Mouse (Mus musculus) cerebellum, adult 18-20 months (tissue): ENCODE results near the gene Zfp809.

ENCODE experiments used
- DNase-seq, 2 experiments: peaks; one replicate each; pipeline ENCODE4 v3.0.0; 2021

The Zfp809 gene

DNA sequence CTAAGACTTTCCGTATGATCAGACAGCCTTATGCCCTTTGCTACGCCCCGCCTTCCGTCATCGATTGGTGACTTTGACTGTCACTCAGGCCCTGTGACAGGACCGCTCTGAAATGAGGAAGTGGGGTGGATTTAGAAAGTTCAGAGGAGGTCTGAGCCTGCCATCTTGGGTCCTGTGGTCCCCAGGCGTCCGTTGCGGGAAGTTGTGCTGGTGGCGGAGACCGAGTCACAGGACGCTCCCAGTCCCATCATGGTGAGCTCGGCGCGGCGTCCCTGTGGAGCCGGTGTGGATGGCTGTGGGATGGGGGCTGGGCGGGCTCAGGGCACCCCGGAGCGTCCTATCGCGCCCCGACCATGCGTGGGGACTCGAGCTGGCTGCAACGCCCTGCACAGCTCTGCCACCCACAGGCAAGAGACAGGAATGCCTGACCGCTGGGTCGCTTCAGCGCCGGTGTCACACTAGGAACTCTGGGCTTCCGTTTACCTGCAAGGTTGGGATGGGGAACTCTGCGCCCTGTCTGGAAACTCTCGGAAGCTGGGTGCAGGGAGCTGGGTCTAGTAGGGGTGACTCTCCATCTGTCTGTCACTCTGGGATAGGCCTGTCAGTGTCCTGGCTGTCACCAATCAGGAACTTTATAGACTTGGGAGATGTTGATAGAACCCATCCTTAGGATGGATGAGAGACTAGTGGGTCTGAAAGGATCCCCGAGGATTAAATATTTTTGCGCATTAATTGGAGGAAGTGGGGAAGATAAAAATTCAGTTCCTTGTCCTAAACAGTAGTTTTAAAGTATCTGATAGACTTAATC is at the start of gene Zfp809:
Zfp809 (plus strand) TSS at position 134 of the 808 bp plus-strand sequence.
- DNase-seq, result peak; percentile 99

DNA sequence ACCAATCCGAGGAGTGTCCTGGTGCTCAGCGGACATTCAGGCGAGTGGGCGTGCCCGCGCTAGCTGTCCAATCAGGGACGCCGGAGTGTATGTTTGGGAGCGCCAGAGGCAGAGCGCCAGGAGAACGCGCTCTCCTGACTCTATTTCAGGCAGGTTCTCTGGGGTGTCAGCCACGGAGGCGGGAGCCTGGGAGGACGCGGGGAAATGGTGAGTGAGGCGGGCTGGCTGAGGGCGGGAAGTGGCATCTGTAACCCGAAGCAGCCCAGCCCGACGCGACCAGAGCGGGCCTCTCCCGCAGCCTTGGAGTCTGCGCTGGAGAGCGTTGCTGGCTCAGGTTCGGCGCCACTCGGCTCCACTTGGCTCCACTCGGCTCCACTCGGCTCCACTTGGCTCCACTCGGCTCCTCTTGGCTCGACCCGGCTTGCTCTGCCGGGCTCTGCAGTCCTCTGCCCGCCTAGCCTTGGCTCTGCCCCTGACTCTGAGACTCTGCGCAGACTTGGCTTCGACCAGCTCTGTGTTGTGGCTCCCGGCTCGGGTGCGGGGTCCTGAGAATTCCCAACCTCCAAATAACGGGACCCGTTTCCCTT is 37.4 kb upstream of the Zfp809 start, which contains the start of gene Zfp872:
Zfp872 (plus strand) TSS at position 66 of the 587 bp plus-strand sequence.
- peak; percentile 75 to 82 for DNase-seq

DNA sequence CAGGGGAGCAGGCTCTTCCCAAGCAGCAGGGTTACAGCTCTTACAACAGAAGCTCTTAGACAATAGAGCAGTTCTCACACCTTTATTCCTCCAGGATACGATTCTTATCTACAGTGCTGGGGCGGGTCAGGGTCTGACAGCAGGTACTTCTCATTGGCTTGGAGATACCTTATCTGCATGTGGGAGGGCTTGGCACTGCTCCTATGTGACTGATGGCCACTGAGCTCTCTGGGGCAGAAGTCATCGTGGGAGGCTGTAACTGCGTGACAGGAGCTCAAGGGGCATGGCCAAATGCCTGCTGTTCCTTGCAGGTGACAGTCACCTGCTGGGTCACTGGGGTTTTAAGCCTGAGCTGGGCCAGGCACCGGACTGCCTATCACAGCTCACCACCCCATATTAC is 29.1 kb upstream of the Zfp809 start:
- no peak for DNase-seq

DNA sequence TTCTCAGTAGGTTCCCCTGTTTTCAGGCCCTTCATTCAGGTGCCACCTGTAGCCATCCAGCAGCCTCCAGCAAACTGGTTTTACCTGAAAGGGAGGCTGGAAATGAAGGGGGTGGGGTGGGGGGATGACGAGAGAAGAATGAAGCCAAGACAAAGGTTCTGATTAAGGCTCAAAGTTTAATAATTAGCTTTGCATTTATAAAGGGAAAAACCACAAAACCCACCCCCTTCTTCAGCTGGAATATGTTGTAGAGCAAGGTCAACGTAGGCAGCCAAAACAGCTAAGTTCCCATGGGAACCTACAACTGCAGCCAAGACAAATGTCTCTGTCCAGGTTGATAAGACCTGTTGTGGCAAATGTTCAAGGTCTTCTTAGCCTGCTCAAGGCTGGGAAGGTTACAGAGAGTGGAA is 11.7 kb upstream of the Zfp809 start:
- DNase-seq, result no peak

DNA sequence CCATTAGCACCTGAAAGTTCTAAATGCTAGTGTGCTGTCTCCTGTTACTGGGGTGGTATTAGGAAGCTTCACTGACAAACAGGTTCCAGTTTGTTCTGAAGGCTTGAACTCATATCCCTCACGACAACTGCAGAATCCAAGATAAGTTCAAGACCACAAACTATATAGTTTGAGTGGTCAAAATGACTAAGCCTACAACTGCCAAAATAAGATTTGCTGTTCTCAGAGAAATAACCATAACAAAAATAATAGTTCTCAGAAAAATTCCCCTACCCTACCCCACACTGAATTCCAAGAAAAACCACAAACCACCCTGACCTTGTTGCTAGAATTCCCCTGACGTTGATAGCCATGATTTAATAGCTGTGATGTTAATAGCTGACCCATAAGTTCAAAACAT is 11.0 kb upstream of the Zfp809 start:
- DNase-seq, result no peak

DNA sequence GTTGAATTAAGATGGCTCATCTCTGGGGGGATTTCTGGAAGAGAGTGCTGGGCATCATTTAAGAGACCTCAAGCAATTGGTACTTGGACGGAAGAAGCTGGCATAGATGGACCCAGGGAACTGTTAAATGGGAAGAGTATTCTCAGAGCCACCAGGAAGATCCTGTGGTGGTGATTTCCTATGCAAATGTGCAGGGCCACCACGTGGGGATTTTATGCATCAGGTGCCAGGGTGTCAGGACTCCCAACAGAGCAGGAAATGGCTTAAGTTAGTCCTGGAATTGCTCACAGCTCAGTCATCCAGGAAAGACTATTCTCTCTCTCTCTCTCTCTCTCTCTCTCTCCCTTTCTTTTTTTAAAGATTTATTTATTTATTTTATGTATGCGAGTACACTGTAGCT is 8.8 kb upstream of the Zfp809 start:
- no peak for DNase-seq

DNA sequence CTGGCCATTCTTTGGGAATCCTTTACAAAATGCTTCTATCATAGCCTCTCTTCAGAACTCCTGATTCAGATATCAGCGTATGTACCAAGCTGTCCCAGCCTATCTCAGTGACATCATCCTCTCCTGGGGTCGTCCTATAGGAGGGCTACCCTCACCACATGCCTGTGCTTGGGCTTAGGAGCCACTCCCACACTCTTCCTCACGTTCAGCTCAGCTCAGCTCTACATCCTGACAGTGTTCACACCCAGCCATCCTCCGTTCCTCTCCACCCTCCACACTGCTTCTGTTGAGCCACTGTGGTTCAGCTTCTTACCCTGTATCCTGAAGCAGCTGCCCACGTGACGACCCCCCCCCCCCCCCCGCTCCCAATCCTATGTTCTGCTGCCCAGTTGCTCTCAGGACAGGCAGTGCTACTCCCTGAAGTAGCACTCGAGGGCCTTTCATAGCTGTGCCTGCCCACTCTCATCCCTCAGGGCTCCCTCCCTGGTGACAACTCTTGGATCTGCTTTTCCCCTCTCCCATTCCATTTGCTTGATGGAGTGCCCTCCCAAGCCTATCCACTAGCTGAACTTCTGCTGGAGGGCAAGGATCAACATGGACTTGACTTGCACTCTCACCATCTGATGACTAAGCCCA is 7.5 kb upstream of the Zfp809 start:
- no peak for DNase-seq

DNA sequence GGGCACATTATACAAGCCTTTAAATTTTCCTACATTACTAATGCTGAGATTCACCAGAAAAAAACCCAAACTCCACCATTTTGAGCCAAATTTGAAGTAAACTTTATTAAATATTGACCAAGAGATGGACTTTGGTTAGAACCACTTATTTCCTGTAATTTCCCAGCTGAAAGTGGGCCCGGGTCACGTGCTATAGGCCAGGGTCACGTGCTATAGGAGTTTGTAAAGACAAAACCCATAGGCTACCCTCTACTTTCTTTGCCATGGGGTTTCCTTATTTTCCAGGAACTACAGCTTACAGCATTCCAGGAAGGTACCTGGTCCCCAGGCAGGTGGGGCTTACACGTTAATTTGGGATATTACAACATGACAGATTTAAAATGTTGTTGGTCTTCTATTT is 1.4 kb upstream of the Zfp809 start:
- no peak for DNase-seq

DNA sequence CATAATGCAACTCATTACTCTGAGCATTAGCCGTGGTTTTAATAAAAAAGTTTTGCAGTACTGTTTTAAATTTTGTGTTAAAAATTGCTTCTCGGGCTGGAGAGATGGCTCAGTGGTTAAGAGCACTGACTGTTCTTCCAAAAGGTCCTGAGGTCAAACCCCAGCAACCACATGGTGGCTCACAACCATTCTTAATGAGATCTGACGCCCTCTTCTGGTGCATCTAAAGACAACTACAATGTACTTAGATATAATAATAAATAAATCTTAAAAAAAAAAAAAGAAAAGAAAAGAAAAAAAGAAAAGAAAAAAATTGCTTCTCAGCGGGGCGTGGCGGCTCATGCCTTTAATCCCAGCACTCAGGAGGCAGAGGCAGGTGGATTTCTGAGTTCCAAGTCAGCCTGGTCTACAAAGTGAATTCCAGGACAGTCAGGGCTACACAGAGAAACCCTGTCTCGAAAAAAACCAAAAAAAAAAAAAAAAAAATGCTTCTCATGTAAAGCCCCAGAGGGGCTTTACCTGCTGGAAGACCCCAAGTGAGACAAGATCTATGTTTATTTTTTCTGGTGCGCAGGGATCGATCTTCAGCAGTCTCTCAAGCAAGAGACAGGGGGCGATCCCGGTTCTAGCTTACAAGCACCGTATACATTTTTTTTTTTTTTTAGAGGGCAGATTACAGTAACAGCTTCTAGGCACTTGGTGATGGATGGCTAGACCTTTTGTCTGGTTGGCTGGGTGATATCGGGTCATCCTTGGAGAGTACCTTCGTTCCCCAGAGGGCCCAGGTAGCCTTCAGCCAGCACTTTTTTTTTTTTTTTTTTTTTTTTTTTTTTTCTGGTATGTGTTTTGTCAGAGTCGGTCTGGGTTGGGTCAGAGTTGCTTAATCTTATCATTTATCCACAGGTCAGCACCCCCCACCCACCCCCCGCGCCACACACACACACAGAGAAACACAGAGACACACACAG is 694 bp upstream of the Zfp809 start:
- peak; percentile 30 to 33 for DNase-seq

DNA sequence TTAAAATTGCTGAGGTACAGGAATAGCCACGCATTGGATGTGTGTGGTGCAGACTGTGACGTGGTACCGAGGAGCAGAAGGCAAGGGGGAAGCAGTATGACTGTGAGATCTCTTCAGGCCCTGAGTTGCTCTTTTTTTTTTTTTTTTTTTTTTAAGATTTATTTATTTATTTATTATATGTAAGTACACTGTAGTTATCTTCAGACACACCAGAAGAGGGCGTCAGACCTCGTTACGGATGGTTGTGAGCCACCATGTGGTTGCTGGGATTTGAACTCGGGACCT is 817 bp downstream of the Zfp809 start:
- DNase-seq, result peak in 1 of 2 experiments; percentile 28

DNA sequence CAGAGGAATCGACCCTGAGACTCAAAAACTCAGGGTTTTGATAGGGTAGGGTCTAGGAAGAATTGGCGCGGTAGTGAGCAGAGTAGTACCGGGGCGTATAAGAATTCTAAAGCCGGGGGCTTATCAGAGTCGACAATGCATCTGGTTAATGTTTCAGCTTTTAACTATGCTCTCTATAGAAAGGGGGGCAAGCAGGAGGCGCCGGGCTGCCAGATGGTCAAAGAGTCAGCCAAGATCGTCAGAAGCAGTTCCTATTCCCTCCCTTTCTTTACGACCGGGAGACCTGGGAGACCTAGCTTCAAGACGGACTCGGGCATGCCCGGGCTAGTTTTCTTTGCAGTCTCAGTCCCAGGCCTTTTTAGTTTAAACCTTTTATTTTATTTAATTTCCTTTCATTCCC is 1.3 kb downstream of the Zfp809 start:
- DNase-seq, result peak; percentile 57 to 63

DNA sequence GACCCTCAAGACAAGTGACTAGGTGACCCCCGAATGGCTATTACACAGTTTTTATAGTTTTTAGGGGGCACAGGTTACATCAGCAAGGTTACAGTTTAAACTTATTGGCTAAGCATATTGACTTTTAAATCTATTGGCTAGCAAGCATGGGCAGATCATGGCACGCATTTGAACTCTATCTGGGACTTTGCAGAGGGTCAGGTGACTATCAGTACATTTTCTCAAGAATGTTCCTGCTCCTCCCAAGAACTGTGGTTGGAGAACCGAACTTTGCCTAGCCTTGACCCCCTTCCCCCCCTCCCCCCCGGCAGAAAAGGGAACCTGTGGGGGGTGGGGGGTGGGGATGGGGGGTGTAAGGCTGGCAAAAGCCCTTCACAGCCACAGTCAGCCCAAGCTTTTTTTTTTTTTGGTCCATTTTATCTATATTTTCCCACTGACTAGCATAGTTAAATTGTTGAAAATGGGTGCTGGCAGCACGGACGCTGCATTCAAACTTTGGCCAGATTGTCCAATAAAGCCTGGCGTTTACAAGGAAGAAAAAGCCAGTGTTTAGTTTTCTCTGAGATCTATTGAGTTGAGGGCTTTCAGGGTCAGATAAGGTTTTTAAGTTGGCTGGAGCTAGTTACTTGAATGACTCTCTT is 4.0 kb downstream of the Zfp809 start:
- DNase-seq, result no peak

DNA sequence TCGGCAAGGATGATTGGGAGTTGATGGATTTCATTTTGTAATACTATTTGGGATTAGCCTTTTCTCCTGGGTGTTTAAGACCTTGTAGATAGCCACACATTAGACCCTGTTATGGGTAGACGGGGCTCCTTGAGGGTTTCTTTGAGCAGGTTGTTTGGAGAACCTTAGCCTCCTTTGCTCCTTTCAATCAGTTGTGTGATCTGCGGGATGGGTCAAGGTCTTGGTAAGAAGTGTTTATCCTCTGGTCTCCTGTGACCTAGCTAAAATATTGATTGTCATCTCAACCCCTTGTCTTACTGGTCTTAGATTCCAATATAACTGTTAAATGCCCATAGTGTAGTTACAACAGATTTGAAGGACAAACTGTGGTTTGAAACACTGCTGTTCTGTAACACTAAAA is 4.5 kb downstream of the Zfp809 start:
- no peak for DNase-seq

DNA sequence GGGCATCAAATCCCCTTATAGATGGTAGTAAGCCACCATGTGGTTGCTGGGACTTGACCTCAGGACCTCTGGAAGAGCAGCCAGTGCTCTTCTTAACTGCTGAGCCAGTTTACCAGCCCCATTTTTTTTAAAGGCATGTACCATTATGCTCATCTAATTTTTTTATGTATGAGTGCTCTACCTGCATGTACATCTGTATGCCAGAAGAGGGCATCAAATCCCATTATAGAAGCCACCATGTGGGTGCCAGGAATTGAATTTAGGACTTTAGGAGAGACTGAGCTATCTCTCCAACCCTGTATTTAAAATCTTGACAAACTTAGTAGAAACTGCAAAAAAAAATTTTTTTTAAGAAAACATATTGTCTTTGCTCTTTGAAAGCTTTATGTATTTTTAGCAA is 5.0 kb downstream of the Zfp809 start:
- DNase-seq, result no peak

DNA sequence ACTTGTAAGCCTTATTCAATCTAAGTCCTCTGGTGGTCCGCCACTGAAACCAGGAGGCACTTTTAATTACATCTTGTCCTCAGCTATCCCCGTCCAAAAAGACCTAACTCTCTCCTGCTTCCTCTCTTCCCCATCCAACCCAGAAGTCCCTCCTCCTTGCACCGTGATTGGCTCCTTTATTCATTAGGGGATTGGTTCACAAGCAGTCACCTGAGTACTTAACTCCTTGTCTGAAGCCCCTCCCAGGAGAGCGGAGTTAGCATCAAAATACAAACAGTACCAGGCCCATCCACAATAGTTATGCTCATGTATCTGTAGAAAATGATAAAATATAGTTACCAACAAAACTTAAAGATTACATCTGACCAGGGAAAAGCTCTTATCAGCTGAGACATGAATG is 14.5 kb downstream of the Zfp809 start:
- DNase-seq, result no peak

DNA sequence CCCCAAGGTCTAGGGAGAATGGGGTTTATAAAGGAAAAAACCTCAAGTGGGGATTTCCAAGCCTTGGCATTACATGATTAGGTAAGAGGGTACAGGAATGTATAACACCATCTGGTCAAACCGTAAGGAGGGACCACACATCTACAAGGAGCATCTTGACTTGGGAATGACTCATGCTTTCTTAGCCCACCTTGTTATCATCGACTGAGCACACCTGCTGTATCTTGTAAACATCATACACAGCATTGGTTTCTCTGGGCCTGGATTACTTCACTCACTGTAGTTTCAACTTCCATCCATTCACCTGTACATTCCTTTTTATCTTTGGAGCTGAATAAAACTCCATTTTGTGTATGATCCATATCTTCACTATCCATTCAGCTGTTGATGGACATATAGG is 18.7 kb downstream of the Zfp809 start:
- DNase-seq, result no peak

DNA sequence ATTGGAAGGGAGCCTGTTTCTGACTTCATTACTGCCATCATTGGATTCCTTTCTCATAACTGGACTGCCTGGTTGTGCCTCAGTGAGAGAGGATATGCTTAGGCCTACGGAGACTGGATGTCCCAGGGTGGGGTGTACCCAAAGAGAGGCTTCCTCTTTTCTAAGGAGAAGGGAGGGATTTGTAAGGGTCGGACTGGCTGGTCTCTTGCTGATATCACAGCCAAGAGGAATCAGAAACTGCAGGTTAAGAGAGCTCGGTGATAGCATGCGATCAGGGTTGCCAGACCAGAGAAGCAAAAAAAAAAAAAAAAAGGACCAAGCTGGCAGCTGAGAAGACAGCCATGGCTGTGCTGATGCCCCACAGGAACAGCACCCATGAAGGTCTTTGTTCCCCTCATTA is 31.1 kb downstream of the Zfp809 start:
- DNase-seq, result no peak

DNA sequence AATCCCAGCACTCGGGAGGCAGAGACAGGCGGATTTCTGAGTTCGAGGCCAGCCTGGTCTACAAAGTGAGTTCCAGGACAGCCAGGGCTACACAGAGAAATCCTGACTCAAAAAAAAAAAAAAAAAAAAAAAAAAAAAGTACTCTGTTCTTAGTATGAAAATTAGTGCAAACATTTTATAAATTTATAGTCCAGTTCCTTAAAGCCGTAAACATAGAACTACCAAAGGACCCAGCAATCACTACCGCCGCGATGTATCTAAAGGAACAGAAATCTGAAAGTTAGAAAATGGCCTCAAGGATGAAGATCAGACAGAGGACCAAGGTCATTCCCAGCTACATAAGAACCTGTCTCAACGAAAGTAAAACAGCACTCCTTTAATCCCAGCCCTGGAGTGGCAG is 33.3 kb downstream of the Zfp809 start:
- DNase-seq, result no peak

DNA sequence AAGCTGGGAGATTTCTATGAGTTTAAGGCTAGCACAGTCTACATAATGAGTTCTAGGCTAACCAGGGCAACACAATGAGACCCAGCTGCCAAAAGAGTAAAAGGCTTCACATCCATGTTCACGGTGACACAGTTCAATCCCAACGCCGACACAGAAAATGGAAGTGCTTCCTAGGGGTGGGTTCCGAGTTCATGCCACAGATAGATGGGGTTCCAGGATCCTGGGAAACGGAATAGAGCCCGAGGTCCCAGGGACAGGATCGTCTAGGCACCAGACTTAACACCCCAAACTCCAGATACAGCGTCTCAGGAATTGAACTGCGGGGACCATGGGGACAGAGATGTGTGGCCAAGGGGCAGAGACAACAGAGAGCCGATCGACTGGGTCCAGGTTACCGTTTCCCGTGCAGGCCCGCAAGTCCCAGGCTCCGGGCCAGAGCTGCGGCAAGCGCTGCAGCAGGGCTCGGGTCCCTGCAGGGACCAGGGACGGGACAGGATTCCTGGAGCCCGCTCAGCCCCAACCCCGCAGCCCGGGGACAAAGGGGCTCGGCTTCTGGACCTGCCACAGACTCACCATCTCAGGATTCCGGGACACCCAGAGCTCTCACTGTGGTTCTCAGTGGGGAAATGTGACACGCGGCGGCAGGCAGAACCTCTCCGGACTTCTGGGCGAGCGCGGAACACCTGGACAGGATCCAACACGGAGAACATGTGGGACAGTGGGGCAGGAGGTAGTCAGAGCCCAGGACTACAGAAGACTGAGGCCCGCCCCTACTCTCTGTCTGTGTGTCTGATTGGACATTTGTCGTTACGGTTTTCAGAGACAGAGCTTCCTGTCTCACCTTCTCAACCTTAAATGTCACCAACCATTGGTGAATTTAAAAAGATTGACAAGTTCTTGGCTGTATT is 33.9 kb downstream of the Zfp809 start, which contains the start of gene Zfp599:
Zfp599 (minus strand) TSS at position 712 of the 908 bp plus-strand sequence.
- peak; percentile 81 to 84 for DNase-seq

DNA sequence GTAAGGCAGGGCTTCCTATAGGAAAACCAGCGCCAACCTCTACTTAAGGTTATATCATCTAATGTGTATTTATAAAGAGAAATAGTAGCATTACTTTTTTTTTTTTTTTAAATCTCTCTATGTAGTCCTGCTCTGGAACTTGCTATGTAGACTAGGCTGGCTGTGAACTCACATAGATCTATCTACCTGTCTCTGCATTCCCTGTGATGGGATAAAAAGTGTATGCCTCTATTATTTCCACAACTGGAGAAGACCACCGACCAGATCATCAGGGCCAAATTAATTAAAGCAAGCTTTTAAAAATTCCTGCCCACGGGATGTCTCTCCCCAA is 34.5 kb downstream of the Zfp809 start:
- DNase-seq, result no peak

DNA sequence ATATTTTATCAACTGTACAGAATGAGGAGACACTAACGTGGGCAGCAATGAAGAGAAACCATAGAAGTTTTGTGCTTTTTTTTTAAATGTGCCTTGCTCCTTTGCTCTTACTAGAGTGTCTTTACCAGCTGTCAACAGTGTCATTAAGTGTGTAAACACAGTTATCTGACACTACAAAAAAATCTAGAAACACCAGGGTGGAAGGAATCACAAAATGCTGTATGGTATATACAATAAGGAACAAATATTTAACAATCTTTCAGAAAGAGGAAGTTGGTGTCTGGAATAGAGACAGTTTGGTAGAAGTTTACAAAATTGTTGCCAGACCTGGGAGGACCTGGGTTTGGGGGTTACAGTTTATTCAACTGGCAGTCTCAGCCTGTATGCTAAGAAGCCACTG is 36.1 kb downstream of the Zfp809 start:
- no peak for DNase-seq

DNA sequence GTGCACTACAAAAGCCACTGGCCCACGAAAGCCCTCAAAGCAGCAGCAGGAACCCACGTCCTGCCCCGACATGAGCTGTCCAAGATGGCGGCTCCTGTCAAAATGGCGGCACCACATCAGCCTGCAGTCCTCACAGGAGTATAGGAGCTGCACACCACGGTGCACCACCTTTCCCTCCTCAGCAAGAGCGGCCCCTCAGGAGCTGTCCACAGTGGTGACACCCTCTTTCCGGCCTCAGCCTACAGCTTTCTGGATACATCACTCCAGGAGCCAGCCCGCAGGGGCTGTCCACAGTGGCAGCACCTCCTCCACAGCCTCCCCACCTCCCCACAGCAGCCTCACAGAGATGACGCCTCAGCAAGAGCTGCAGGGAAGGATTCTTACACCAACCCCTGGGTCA is 37.1 kb downstream of the Zfp809 start:
- no peak for DNase-seq
